Mouse (Mus musculus) lung, postnatal 0 days (tissue): ENCODE results near the gene Mcm3ap.

Experiments
- CTCF ChIP-seq: IDR thresholded peaks from 2 replicates; pipeline ENCODE4 v1.5.1; 2016; ENCODE audit warnings: antibody characterized with exemption, mild to moderate bottlenecking
- EP300 ChIP-seq: IDR thresholded peaks from 2 replicates; pipeline ENCODE4 v1.6.1; 2016; ENCODE audit warnings: antibody characterized with exemption, mild to moderate bottlenecking, control low read depth

GRCm38 (mm10) chr10:76425674-76426073 is 43.1 kb upstream of the Mcm3ap start:
- TF ChIP-seq CTCF (no peak), EP300 (no peak)
